Mouse (Mus musculus): ENCODE data around the gene Med16. TPM values are rescaled to one million over a fixed set of nuclear protein-coding genes. Genes with fewer than 3 reads are reported as not detected.
"Not testable (repeated sequence)": the region's sequence is repeated elsewhere in the genome, so short reads cannot be mapped to it uniquely, and the experiment has no call there.

Med16 gene
- total and polyA plus RNA-seq, 3 experiments = 10.2 to 22.8 (median 12.1) TPM

- dilution Hi-C loops (cut with MboI; ENCODE audit: extremely low pct_ligation_motif_present, extremely low pct_unique_long_range_greater_than_20kb, low sequenced_read_pairs) = no loop called here
- H3K79me2 ChIP-seq (replicated peaks; ENCODE audit: control insufficient read depth, extremely low read depth, insufficient read depth, poor library complexity, severe bottlenecking) = no peaks in the 10 kb centered on the region
- H3K4me3 ChIP-seq (replicated peaks in 1 of 3; ENCODE audit: low read depth in 2 of 3, low read length in 2 of 3, poor library complexity in 1 of 3) = no peak overlapping the region
- DNase-seq (ENCODE audit: extremely low read depth) = no peak
- no peak overlapping the region for H3K9ac ChIP-seq (ENCODE audit: insufficient read depth, low read depth)
- no peak overlapping the region for H3K27ac ChIP-seq (ENCODE audit: insufficient read depth, low read depth)
- TF ChIP-seq SMC3 (IDR thresholded peaks at IDR 0.05; ENCODE audit: low read depth, low read length) (no peak), MAX (IDR thresholded peaks at IDR 0.05; ENCODE audit: low read length) (no peak), ZNF384 (IDR thresholded peaks at IDR 0.05; ENCODE audit: low read depth, low read length) (no peak), TBP (conservative IDR thresholded peaks at IDR 0.05; ENCODE audit: low read depth, low read length) (no peak), EP300 (IDR thresholded peaks at IDR 0.05; ENCODE audit: low read length) (no peak), USF2 (conservative IDR thresholded peaks at IDR 0.05; ENCODE audit: low read depth, low read length) (no peak), POLR2AphosphoS2 (IDR thresholded peaks at IDR 0.05; ENCODE audit: low read depth, low read length) (no peak), JUND (conservative IDR thresholded peaks at IDR 0.05; ENCODE audit: low read depth, low read length) (no peak), TCF12 (IDR thresholded peaks at IDR 0.05; ENCODE audit: low read depth, low read length) (no peak), CHD2 (IDR thresholded peaks at IDR 0.05; ENCODE audit: low read length) (no peak), PAX5 (IDR thresholded peaks at IDR 0.05; ENCODE audit: low read length) (no peak), ZKSCAN1 (IDR thresholded peaks at IDR 0.05; ENCODE audit: borderline replicate concordance, low read depth, low read length) (no peak)
- peaks cover under 1% of the 10 kb centered on the region for H3K27me3 ChIP-seq (replicated peaks)
- no peaks in the 10 kb centered on the region for H3K9me3 ChIP-seq (replicated peaks; ENCODE audit: low read length)
- H3K36me3 ChIP-seq (replicated peaks in 1 of 2; ENCODE audit: control insufficient read depth in 1 of 2, insufficient read depth in 1 of 2, low read length in 1 of 2) = peaks cover 18 to 70% of the 10 kb centered on the region in 2 experiments
- peaks cover 9 to 46% of the 10 kb centered on the region in 2 experiments for H3K4me1 ChIP-seq (ENCODE audit: control insufficient read depth in 1 of 2, insufficient read depth in 2 of 2)
- H3K4me2 ChIP-seq (ENCODE audit: insufficient read depth, low read depth, poor library complexity, severe bottlenecking) = no peak overlapping the region
- in situ Hi-C loops (cut with MboI; ENCODE audit: low pct_ligation_motif_present, low pct_unique_long_range_greater_than_20kb, low sequenced_read_pairs) = no loop called here
Observed at GRCm38 (mm10) chr10:79896306-79896705, 12.4 kb downstream of the Med16 start.

- H3K4me3 ChIP-seq (replicated peaks in 1 of 3; ENCODE audit: low read depth in 2 of 3, low read length in 2 of 3, poor library complexity in 1 of 3); H3K27ac ChIP-seq (ENCODE audit: insufficient read depth, low read depth); H3K9me3 ChIP-seq (replicated peaks; ENCODE audit: low read length); dilution Hi-C loops (cut with MboI; ENCODE audit: extremely low pct_ligation_motif_present, extremely low pct_unique_long_range_greater_than_20kb, low sequenced_read_pairs); H3K79me2 ChIP-seq (replicated peaks; ENCODE audit: control insufficient read depth, extremely low read depth, insufficient read depth, poor library complexity, severe bottlenecking); H3K4me2 ChIP-seq (ENCODE audit: insufficient read depth, low read depth, poor library complexity, severe bottlenecking); H3K9ac ChIP-seq (ENCODE audit: insufficient read depth, low read depth): not testable (repeated sequence)
- peak; percentile 72 for DNase-seq (ENCODE audit: extremely low read depth)
- Histone ChIP-seq H3K4me1 (ENCODE audit: control insufficient read depth in 1 of 2, insufficient read depth in 2 of 2) (peaks cover 2 to 35% of the 10 kb centered on the region in 2 experiments), H3K36me3 (replicated peaks in 1 of 2; ENCODE audit: control insufficient read depth in 1 of 2, insufficient read depth in 1 of 2, low read length in 1 of 2) (peaks cover 18 to 36% of the 10 kb centered on the region in 2 experiments), H3K27me3 (replicated peaks) (peaks cover 16% of the 10 kb centered on the region)
- in situ Hi-C loops (cut with MboI; ENCODE audit: low pct_ligation_motif_present, low pct_unique_long_range_greater_than_20kb, low sequenced_read_pairs) = loop anchor here (5.0 kb wide), 1 partner anchor 35 kb away; the partner anchor contains the start of gene Arid3a
- TF ChIP-seq TBP (conservative IDR thresholded peaks at IDR 0.05; ENCODE audit: low read depth, low read length) (0 out of 2 replicates have a peak, but pooled peaks have one; percentile 64), SMC3 (IDR thresholded peaks at IDR 0.05; ENCODE audit: low read depth, low read length) (peak; percentile 84), CTCF (conservative IDR thresholded peaks at IDR 0.05 in 1 of 2, IDR thresholded peaks at IDR 0.05 in 1 of 2; ENCODE audit: low read depth in 2 of 2, low read length in 2 of 2) (peak in 1 of 2 experiments; percentile 85; a peak in 2 of 4 replicates), RAD21 (IDR thresholded peaks at IDR 0.05; ENCODE audit: low read depth, low read length) (peak; percentile 77), ZC3H11A (IDR thresholded peaks at IDR 0.05; ENCODE audit: low read depth, low read length) (peak; percentile 38; the same call in 1 of the 2 replicates)
Observed at GRCm38 (mm10) chr10:79892451-79893118, 16.1 kb downstream of the Med16 start.
